Mouse (Mus musculus): ENCODE measurements at regions not wholly inside any gene's neighbourhood (a gene's known extent, or its start where the extent isn't known, plus 50 kb on each side); places are given as distances from the start of the nearest gene placed in this dataset.
A peak's percentile ranks its signal among the peaks of the same experiment; 100 is the strongest.

DNA sequence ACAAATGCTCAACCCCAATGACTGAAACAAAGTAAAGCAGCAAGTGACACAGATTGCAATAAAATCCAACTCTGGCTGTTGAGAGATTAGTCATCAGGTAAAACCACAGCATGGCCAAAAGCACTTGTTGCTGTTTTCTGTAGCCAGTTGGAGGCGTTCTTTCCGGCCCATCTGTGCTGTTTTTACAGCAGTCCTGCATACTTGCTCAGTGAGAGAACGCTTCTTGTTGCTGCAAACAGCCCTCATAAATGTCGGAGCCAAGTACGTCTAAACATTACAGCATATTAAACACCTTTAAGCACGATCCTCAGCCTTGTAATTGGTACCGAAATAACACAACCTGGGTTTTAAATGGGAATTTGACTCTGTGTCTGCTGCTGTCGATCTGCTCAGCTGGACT, 65.6 kb upstream of the Hs3st3a1 start:
- no peak for DNase-seq (ENCODE audit: low spot score in 2 of 2)

DNA sequence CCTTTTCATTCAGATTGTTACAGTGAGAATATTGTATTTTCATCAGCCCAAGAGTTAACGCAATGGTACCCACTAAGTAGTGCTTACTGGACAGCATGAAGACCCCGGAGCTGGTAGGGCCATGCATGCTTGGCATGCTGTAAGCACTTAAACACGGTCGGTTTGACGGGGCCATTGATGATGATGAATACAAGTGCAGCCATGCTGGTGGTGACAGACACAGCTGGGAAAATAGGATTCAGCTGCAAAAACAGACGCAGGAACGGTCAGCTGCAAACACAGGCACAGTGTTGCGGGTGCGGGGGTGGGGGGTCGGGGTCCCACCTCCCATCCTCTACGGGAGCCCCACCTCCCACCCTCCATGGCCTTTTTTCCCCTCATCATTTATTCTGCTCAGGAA, 99.7 kb upstream of the Hs3st3a1 start:
- no peak for DNase-seq (ENCODE audit: low spot score in 2 of 2)

DNA sequence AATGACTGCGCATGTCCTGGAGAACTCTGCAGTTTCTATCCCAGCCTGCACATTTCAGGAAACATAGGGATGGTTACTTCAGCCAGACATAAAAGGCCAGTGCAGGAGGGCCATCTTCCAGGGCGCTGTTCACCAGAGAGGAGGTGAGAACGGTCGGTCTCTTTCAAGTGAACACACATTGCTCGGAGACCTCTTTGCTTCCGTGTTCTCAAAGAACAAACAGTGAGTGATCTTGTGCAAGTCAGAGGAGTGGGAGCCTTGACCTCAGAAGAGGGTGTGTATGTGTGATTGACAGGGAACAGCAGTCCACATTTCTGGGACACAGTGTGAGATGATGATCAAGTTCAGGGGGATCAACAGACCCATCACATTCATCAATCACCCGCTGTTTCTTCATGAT, 102.7 kb upstream of the Hs3st3a1 start:
- no peak for DNase-seq (ENCODE audit: low spot score in 2 of 2)

DNA sequence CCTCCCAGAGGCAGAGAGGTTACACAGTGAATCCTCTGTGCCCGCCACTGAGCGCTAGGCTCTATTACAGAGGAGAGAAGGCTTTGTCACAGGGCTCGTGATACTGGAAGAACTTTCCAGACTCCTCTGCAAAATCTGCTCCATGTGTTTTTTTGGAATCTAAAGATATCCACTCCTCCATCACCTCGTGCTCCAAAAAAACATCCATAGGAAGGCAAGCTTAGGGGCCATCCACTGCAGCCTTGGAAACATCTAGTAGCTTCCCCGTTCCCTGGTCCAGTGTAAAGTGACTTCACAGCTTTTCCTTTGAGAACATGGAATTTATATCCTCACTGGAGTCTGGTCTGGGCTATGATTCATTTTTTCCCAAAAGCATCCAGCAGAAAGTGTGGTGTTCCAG, 103.3 kb upstream of the Hs3st3a1 start:
- peak; percentile 10 to 39 for DNase-seq (ENCODE audit: low spot score in 2 of 2)

DNA sequence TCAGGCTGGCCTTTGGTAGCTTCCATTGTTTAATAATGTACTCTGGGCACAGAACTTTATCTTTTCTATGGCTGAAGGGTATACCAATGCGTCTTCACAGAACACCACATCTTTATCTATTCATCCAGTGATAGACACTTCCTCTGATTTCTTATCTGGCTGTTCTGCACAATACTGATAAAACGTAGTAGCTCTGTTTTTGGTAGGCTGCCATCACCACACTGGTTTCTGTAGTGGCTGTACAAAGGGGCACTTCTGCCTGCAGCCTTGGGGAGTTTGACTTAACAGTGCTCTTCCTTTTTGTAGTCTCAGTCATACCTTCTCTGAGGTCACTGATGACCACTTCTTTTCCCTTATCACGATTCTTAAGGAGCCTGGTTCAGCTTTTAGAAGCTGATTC, 106.0 kb upstream of the Hs3st3a1 start:
- no peak for DNase-seq (ENCODE audit: low spot score in 2 of 2)

DNA sequence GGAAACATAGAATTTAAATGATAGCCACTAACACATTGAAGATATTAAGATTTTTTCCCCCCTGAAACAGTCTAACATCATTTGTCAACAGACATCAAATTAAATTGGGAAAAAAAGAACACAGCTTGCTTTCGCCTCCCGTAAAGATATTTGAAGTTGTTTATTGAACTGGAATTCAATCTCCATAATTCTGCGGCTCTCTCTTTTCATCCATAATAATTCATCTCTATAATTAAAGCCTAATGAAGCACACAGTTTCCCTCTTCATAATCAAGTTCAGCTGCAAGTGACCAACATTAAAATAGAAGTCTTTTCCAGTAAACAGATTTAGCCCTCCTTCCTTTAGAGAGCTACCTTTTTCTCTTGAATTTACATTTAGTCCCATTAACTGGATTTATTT, 107.4 kb upstream of the Hs3st3a1 start:
- no peak for DNase-seq (ENCODE audit: low spot score in 2 of 2)

DNA sequence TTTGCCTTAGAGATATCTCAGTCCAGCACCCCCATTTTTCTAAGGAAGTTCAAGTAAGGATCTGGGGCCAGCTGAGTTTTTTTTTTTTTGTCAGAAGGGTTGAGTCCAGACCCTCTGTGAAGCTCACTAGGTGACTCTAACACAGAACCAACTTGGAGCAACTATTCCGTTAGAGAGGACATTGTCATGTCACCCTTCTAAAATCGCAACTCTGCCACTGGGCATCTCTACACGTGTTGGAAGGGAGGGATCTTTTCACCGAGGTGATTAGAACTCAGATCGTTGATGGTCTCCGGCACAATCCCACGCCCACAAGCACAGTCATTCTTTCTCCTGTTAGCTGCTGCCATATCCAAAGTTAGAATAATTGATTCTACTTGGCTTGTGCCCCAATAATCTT, 108.5 kb upstream of the Hs3st3a1 start:
- DNase-seq (ENCODE audit: low spot score in 2 of 2), result no peak

DNA sequence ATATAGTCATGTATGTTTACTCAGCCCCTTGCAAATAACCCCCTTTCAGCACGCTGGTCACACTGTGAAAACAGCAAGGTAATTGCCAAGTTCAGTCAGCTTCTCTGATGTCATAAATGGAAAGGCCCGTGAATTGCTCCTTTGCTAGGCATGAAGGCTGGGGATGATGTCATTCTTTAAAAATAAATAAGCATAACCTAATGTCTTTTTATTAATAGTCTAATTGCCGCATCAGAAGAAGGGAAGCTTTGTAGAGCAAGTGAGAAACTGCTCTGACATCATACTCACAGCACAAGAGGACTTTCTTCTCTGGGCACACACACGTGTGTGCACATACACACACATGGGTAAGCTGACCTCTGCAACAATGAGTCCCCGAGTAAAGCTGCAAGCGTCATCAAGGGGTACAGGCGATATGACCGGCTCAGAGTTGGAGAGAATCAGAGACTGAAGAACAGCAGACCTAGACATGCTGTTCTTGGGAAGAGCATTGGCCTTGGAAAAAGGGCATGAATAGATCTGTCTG, 113.2 kb upstream of the Hs3st3a1 start:
- DNase-seq (ENCODE audit: low spot score in 2 of 2), result no peak

DNA sequence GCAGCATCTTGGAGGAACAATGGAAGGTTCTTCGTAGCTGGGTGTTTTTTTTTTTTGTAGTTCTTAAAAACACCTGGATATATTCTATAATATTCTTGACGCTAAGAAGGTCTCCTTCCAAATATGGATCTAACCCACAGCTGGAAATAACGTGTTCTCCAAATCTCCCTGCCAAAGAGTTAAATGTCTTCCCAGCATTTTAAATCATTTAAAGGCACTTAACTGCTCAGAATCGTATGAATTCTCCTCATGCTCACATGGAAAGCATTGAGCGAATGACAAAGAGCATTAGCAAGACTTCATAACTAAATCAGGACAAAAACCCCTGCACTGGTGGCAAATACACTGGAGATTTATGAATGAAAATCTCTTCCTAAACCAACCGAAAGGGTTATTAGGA, 117.7 kb upstream of the Hs3st3a1 start:
- no peak for DNase-seq (ENCODE audit: low spot score in 2 of 2)

DNA sequence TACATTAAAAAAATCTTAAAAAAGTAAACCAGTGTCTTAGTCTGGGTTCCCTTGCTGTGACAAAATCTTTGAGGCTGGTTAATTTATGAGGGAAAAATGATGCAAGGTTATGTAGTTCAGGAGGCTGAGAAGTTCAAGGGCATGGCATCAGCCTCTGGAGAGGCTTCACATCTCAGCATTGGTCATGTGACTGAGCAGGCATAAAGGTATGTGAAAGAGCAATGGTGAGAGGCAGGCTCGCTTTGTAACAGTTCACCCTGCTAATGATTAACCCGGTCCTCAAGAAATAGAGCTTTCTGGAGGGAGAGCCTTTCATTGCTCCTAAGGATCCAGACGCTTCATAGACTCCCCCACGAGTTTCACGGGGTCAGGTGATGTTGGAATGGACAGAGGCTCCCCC, 120.1 kb upstream of the Hs3st3a1 start:
- no peak for DNase-seq (ENCODE audit: low spot score in 2 of 2)

DNA sequence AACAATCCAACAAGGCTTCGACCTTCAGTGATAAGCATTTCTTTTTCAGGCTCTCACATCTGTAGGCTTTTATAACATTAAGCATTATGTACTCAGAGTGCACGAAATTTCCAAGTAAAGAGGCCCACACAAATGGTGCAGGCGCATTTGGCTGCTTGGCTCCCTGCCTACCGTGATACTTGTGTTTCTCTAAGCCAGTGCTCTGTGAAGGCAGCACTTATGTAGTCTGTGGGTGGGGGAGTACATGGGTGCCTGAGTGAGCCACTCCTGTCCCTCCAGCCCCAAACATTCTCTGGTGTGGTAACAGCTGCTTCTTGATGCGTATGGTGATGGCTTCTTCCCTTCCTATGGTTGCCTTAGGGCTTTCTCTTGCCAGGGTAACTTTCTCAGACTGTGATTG, 121.9 kb upstream of the Hs3st3a1 start:
- no peak for DNase-seq (ENCODE audit: low spot score in 2 of 2)

DNA sequence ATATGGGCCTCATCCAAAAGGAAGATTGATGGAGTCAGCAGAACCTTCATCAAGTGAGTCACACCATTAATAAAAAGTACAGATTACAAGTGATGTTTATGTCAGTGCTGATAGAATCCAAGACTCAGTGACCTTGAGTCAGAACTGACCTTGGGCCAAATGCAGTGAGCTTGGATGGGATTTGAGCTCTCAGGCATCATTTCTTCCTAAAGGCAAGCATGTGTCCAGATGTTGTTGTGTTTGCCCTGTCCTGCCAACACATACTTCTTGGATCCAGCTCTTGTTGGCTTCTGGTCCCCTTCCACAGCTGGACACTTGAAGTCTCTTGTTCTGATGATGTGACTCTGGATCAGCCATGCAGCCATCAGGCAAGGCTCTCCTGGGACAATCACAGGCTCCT, 125.3 kb upstream of the Hs3st3a1 start:
- DNase-seq (ENCODE audit: low spot score in 2 of 2), result no peak

DNA sequence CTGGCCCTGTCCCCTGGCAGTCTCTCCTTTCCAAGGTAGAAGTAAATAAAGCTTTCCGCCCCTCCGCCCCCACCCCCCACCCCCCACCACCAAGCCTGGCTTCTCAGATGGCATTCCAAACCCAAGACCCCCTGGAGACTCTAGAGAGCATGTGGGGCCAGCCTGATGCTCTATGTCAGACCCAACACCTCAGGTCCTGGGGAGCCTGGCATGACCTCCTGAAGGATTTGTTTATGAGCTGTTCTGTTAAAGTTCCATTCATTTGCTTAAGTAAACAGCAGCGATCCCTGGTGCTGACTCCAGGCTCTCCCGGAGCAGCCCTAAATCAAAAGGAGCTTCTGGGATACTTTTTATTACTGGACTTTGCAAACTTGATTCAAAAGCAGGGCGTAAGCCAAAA, 137.3 kb upstream of the Hs3st3a1 start:
- no peak for DNase-seq (ENCODE audit: low spot score in 2 of 2)

DNA sequence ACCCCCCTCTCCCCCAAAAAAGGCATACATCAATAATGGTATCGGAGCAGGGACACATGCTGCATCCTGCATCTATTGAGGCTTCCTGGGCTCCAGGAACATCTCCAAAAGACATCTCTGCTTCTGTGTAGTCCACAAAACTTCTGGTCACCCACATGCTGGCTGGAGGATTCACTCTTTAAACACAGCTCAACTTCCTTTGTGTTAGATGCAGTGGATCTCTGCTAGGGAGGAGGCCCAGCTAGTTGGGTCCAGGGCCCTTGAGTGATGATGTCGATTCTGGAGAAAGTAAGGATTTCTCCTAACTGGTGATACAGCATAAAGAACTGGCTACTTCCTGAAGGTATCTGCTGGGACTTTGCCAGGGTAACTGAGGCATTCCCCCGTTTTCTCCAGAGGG, 146.9 kb upstream of the Hs3st3a1 start:
- no peak for DNase-seq (ENCODE audit: low spot score in 2 of 2)

DNA sequence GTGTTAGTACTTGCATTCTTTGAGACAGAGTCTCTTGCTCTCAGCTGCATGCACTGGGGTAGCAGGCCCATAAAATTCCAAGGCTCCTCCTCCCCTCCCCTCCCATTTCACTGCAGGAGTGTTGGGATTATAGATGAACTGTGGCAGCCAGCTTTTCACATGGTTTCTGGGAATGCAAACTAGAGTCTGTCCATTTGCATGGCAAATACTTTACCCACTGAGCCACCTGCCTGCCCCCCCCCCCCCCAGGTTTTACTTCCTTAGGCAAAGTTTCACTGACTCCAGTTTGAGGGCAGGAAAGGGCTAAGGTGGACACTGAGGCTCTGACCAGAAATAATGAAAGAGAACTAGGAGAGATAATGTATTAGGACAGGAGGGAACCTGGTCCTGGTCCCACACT, 147.6 kb upstream of the Hs3st3a1 start:
- no peak for DNase-seq (ENCODE audit: low spot score in 2 of 2)

DNA sequence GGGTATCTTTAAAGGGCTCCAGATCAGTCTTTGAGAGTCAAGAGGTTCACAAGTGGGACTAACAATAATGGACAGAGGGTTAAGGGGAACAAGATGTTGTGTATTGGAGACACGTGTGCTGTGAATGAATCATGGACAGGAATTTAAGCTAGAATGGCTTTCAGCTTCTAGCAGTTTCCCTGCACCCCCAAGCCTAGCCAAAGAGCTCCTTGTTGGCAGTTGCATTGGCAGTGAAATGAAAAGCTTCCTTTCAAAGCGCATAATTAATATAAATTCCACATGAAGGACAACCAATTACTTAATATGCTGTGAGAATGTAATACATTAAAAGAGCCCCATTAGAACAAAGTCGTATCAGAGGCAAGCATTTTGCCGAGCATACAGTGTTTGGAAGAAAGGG, 153.4 kb upstream of the Hs3st3a1 start:
- DNase-seq (ENCODE audit: low spot score in 2 of 2), result no peak

DNA sequence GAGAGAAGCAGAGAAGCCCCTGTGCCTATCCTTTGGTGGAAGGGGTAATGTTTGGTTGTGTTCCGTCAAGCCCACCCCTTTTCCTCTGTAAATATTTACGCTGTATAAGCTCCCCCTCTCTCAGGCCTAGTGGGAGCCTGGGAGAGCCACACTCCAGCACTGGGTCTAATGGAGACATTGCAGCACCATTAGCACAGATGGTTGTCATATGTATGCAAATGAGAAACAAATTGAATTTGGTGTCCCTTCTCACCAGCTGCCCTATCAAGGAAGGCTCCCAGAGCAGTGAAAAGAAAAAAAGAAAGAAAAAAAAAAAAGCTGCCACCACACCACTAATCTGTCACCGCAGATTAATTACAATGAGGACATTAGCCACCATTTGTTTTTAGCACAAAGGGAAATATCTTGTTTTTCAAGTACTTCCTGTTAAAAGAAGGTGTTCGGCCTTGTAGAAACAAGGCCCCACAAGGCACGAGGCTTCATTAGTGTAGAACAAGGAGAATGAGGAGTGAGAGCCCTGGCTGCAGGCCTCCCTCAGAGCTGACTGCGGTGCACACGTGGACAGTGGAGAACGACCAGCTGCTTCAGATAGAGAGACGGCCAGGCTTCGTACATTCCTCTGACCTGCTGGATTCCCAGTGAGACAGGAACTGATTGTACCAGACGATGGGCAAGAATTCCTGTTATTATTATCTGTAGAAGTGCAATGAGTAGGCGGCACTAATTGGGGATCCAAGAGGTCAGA, 156.7 kb upstream of the Hs3st3a1 start:
- no peak for DNase-seq (ENCODE audit: low spot score in 2 of 2)

DNA sequence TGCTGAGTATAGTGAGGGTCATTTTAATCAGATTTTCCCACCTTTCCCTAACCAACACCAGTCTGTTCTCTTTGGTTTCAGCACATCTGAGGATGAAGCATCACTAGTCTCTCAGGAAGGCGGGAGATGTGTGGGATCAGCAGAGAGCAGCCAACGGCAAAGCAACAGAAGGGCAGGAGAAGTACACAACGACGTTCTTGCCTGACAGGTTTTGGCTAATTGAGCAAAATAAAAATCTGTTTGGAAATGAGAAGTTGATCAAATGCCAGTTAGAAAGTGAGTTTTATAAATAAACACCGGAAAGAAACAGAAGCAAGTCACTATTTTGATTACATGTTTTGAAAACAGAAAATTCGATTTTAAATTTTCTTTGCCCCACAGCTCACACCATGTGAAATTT, 161.4 kb upstream of the Hs3st3a1 start:
- no peak for DNase-seq (ENCODE audit: low spot score in 2 of 2)

DNA sequence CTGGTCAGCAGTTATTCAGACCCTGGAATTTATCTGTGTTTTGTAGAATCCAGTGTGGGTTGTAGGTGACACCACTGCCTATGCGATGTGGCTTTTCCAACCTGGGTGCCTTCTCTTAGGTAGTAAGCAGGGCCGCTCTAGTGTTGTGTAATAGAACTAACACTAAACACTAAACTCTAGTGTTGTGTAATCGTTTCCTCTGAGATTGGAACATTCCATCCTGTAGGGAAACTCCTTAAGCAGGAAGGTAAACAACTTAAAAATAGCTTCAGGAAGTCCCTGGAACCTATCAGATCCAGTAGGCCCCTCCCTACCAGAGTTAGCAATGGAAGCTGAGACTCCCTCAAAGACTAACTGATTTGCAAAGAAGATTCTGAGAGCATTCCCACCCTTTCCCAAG, 161.9 kb upstream of the Hs3st3a1 start:
- DNase-seq (ENCODE audit: low spot score in 2 of 2), result no peak

DNA sequence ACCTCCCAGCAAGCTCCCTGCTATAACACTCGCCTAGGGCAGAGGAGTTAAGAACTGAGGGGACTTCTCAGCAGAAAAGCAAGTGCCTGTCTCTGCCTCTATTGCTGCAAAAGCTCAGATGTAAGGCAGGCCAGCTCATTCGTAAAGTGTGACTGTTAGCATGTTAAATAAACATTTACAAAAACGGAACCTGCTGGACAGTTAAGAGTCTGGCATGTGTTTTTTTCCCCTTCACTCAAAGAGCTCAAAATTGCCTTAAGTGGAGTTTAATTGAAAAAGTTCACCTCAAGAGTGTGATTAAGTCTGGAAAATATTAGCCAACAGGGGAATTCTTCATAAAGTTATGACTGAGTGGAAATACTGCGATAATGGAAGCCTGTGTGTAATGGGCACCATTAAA, 167.0 kb upstream of the Hs3st3a1 start:
- no peak for DNase-seq (ENCODE audit: low spot score in 2 of 2)

DNA sequence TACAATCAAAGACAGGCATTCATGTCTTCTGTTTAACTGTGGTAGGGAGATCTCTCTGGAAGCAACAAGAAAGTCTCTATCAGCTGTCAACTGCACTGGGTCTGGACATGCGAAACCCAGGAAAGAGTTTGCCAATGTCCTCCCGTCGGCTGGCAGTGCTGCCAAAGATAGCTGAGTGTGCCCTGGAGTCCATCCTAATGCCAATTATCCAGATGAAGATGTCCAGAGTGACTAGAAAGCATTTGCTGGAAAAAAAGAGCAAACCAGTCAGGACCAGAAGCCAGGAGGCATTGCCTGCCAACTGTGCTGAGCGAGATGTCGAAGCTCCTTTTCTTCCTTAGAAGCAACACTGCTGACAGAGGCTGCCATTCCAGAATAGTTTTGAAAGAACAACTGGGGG, 167.6 kb upstream of the Hs3st3a1 start:
- no peak for DNase-seq (ENCODE audit: low spot score in 2 of 2)

DNA sequence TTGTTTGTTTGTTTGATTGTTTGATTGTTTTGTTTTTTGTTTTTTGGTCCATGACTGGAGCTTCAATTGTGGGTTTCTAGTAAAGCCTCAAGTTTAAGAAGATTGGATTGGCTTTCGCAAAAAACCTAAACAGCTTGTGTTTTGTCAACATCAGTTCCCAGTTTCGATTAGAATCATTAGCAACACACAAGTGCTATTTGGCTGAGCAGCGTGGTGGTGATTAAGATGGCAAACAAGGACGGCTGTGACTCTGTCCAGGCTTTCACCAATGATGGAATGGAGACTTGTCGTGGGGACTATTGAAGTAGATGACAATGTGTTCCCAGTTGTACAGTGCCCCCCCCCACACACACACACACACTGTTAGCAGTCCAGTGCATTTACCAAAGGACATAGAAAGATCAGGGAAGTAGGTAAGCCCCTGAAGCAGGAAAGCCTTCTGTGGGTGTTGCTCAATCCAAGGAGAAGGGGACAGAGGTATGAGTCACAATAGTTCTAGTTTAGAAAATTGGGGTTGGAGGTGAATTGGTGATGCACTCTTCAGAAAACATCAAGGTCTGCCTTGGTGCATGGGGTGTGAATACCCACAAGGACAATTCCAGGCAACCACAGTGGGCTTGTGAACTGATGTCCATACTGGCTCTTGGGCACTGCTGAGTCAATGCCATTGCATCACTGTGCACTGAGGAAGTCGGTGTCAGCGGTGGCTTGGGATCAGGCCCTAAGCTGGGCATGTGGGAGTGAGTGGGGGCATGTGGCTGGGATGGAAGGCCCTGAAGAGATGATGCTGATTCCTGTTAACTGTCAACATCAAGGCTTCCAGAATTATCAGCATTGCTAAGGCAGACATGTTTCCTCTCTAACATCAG, 174.5 kb upstream of the Cox10 start:
- no peak for DNase-seq (ENCODE audit: low spot score in 2 of 2)

DNA sequence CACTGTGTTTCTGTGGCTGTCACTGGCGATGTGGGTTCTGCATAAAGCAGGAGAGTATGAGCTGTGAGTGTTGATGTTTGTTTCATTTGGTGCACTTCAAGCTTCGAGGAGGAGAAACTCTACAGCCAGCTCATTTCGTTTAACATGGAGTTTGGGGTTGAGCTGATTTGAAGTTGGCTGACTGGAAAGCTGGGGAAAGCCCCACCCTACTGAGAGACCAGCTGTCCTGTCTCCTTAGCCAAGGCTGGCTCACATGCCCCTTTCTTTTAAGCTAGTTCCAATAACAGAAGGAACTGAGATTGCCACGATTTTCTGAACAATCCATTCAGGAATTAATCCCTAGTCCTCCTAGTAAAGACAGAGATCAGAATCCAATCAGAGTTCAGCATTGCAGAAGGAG, 157.6 kb upstream of the Cox10 start:
- DNase-seq (ENCODE audit: low spot score in 2 of 2), result no peak

Measured in frontal cortex, postnatal 10 days (tissue).